ENCODE assay signal across 8 mouse cellular contexts in genomic region chr6:51129591-51129990, GRCm38 (mm10).
DNase-seq lines count a peak whose midpoint lies in the region; ATAC-seq lines count a peak whose summit lies in the region.

No protein-coding gene starts in this region.

- peak; percentile 26 to 69 for DNase-seq in adrenal gland, adult (ENCODE audit: inconsistent age in 2 of 2, low spot score in 1 of 2)
- DNase-seq in adrenal gland, postnatal 4 days (ENCODE audit: low spot score in 2 of 2): no peak
- no peak for DNase-seq in limb, embryonic 10.5 days (ENCODE audit: low spot score)
- no peak for DNase-seq in layer of hippocampus, postnatal 36 days
- no peak for DNase-seq in urinary bladder, postnatal 4 days (ENCODE audit: low spot score in 2 of 2)
- no peak for DNase-seq in urinary bladder, postnatal 10 days (ENCODE audit: low spot score)

- H3K4me3 ChIP-seq in heart, embryonic 14.5 days (ENCODE audit: control insufficient read depth in 1 of 2, insufficient read depth in 1 of 2, low read depth in 1 of 2, low read length in 2 of 2): no peak overlapping the region
- no peak overlapping the region for H3K4me3 ChIP-seq in limb, embryonic 10.5 days
- peak overlapping the region; percentile 91 for H3K4me3 ChIP-seq in megakaryocyte, embryonic 14.5 days (replicated peaks)

- no peaks in the 10 kb centered on the region for H3K9me3 ChIP-seq in heart, embryonic 14.5 days (ENCODE audit: control insufficient read depth, low read length)
- H3K9me3 ChIP-seq in limb, embryonic 10.5 days (replicated peaks): no peaks in the 10 kb centered on the region
- no peaks in the 10 kb centered on the region for H3K9me3 ChIP-seq in megakaryocyte, embryonic 14.5 days

- no peaks in the 10 kb centered on the region for H3K4me1 ChIP-seq in heart, embryonic 14.5 days (ENCODE audit: control insufficient read depth in 2 of 2, insufficient read depth in 2 of 2, low read length in 2 of 2)
- peaks cover 28% of the 10 kb centered on the region for H3K4me1 ChIP-seq in limb, embryonic 10.5 days
- H3K4me1 ChIP-seq in megakaryocyte, embryonic 14.5 days: peaks cover 4% of the 10 kb centered on the region

- H3K27ac ChIP-seq in heart, embryonic 14.5 days (replicated peaks in 1 of 2; ENCODE audit: control insufficient read depth in 1 of 2, insufficient read depth in 1 of 2, low read depth in 2 of 2, low read length in 2 of 2): no peak overlapping the region
- H3K27ac ChIP-seq in limb, embryonic 10.5 days: peak overlapping the region; percentile 56; the same call in 1 of the 2 replicates

- H3K27me3 ChIP-seq in heart, embryonic 14.5 days (ENCODE audit: control insufficient read depth, insufficient read depth, low read length): no peaks in the 10 kb centered on the region
- no peaks in the 10 kb centered on the region for H3K27me3 ChIP-seq in limb, embryonic 10.5 days (ENCODE audit: low read depth, poor library complexity, severe bottlenecking)
- peaks cover 3% of the 10 kb centered on the region for H3K27me3 ChIP-seq in megakaryocyte, embryonic 14.5 days (replicated peaks)

- H3K9ac ChIP-seq in heart, embryonic 14.5 days (ENCODE audit: low read length): no peak overlapping the region; the same call in 1 of the 2 replicates

- H3K36me3 ChIP-seq in heart, embryonic 14.5 days (ENCODE audit: control insufficient read depth, insufficient read depth, low read length): no peaks in the 10 kb centered on the region
- H3K36me3 ChIP-seq in limb, embryonic 10.5 days: no peaks in the 10 kb centered on the region
- no peaks in the 10 kb centered on the region for H3K36me3 ChIP-seq in megakaryocyte, embryonic 14.5 days (replicated peaks; ENCODE audit: low read length)

- no peak for ATAC-seq in heart, embryonic 14.5 days (ENCODE audit: insufficient number of reproducible peaks, insufficient read depth, low FRiP score, low read depth)

- peak overlapping the region; percentile 56 for H3K4me2 ChIP-seq in heart, embryonic 14.5 days (ENCODE audit: low read length)

- WGBS in heart, embryonic 14.5 days: 64% methylated on average over 14 of the region's 14 CpGs
- 75% methylated on average over 14 of the region's 14 CpGs for WGBS in limb, embryonic 10.5 days

Comparison
In these comparisons a context has a peak if more than half of its experiments do, and no peak if none do; other contexts are left out.
1. DNase-seq: peak in adrenal gland, adult (2 of 2); none in adrenal gland, postnatal 4 days (0 of 2), limb, embryonic 10.5 days (single experiment), layer of hippocampus, postnatal 36 days (0 of 2), urinary bladder, postnatal 4 days (0 of 2) and urinary bladder, postnatal 10 days (single experiment).